Mouse (Mus musculus): ENCODE results near the gene Ess2. TPM values are rescaled to one million over a fixed set of nuclear protein-coding genes. Genes with fewer than 3 reads are reported as not detected.

The Ess2 gene
- polyA plus RNA-seq, 1 experiment from 2014 or later: 40.7 TPM

Other genes with a start within 250 kb of the Ess2 start
- gene Med15, start 178.5 kb downstream of the Ess2 start, polyA plus RNA-seq (2015; fragmentation: Nextera tagmentation; extraction: Ambion mirVana): 46.1 and 47.3 TPM in 2 replicates
- 86.2 and 89.1 TPM in 2 replicates for gene Klhl22, start 151.7 kb downstream of the Ess2 start, polyA plus RNA-seq (2015; fragmentation: Nextera tagmentation; extraction: Ambion mirVana)
- 2.7 and 3.8 TPM in 2 replicates for gene Scarf2, start 114.1 kb downstream of the Ess2 start, polyA plus RNA-seq (2015; fragmentation: Nextera tagmentation; extraction: Ambion mirVana)
- 4.0 and 5.3 TPM in 2 replicates for gene B830017H08Rik, start 78.2 kb downstream of the Ess2 start, polyA plus RNA-seq (2015; fragmentation: Nextera tagmentation; extraction: Ambion mirVana)
- 2.8 and 3.2 TPM in 2 replicates for gene Car15, start 73.0 kb downstream of the Ess2 start, polyA plus RNA-seq (2015; fragmentation: Nextera tagmentation; extraction: Ambion mirVana)
- gene Gm20518, start 19.7 kb downstream of the Ess2 start, polyA plus RNA-seq (2015; fragmentation: Nextera tagmentation; extraction: Ambion mirVana): 0.35 and 0.40 TPM in 2 replicates
- gene Tssk1, start 17.1 kb downstream of the Ess2 start, polyA plus RNA-seq (2015; fragmentation: Nextera tagmentation; extraction: Ambion mirVana): not detected in 2 replicates
- 97.7 and 99.0 TPM in 2 replicates for gene Dgcr2, start 12.8 kb downstream of the Ess2 start, polyA plus RNA-seq (2015; fragmentation: Nextera tagmentation; extraction: Ambion mirVana)
- not detected in 2 replicates for gene Tssk2, start 12.7 kb downstream of the Ess2 start, polyA plus RNA-seq (2015; fragmentation: Nextera tagmentation; extraction: Ambion mirVana)
- gene Gsc2, start 3.7 kb upstream of the Ess2 start, polyA plus RNA-seq (2015; fragmentation: Nextera tagmentation; extraction: Ambion mirVana): 0.15 TPM in 1 of 2 replicates, not detected in the other
- 187 and 221 TPM in 2 replicates for gene Slc25a1, start 16.9 kb upstream of the Ess2 start, polyA plus RNA-seq (2015; fragmentation: Nextera tagmentation; extraction: Ambion mirVana)
- not detected in 2 replicates for gene Vpreb2, start 69.1 kb upstream of the Ess2 start, polyA plus RNA-seq (2015; fragmentation: Nextera tagmentation; extraction: Ambion mirVana)
- gene Dgcr6, start 141.5 kb upstream of the Ess2 start, polyA plus RNA-seq (2015; fragmentation: Nextera tagmentation; extraction: Ambion mirVana): 148 and 162 TPM in 2 replicates
- gene Prodh, start 178.9 kb upstream of the Ess2 start, polyA plus RNA-seq (2015; fragmentation: Nextera tagmentation; extraction: Ambion mirVana): 4.0 and 6.4 TPM in 2 replicates
- 26.5 and 28.7 TPM in 2 replicates for gene Rtn4r, start 216.3 kb upstream of the Ess2 start, polyA plus RNA-seq (2015; fragmentation: Nextera tagmentation; extraction: Ambion mirVana)